Mouse (Mus musculus) G1E (cell line): ENCODE results near the gene Csnk1g2. TPM values are rescaled to one million over a fixed set of nuclear protein-coding genes. Genes with fewer than 3 reads are reported as not detected.

Experiments
- ATAC-seq: 2 replicates; pipeline ENCODE4 v1.8.0; 2016; ENCODE audit warnings: mild to moderate bottlenecking; ENCODE audit not compliant: insufficient number of reproducible peaks, poor library complexity, low FRiP score, severe bottlenecking; ENCODE audit errors: extremely low read depth
- DNase-seq: peaks from one replicate; pipeline ENCODE4 v3.0.0; 2012; ENCODE audit warnings: low spot score
- H3K27me3 ChIP-seq: 2 replicates; pipeline ENCODE4 v1.6.1; 2012; ENCODE audit warnings: mild to moderate bottlenecking, low read length, inconsistent platforms; ENCODE audit not compliant: insufficient read depth
- H3K36me3 ChIP-seq: replicated peaks from 2 replicates; pipeline ENCODE3; 2012; ENCODE audit warnings: mild to moderate bottlenecking, inconsistent platforms
- H3K4me1 ChIP-seq: 2 replicates; pipeline ENCODE4 v1.6.1; 2012; ENCODE audit warnings: low read depth, low read length, inconsistent platforms, mixed read lengths; ENCODE audit not compliant: insufficient read depth
- H3K4me3 ChIP-seq: 2 replicates; pipeline ENCODE4 v1.5.1; 2012; ENCODE audit warnings: low read depth, mild to moderate bottlenecking, inconsistent platforms, low read length, moderate library complexity, mixed read lengths
- H3K9me3 ChIP-seq: replicated peaks from 2 replicates; pipeline ENCODE4 v1.6.1; 2012; ENCODE audit warnings: inconsistent platforms
- CTCF ChIP-seq: IDR thresholded peaks from 2 replicates; pipeline ENCODE4 v1.5.1; 2012; ENCODE audit warnings: low read depth, low read length, inconsistent platforms, mixed read lengths
- GATA1 ChIP-seq: IDR thresholded peaks from 2 replicates; pipeline ENCODE4 v1.6.1; 2012; ENCODE audit warnings: borderline replicate concordance, low read length, inconsistent platforms, mixed read lengths
- GATA2 ChIP-seq: IDR thresholded peaks from 2 replicates; pipeline ENCODE4 v1.6.1; 2012; ENCODE audit warnings: low read depth, low read length, inconsistent platforms, borderline replicate concordance
- POLR2AphosphoS5 ChIP-seq: IDR thresholded peaks from 2 replicates; pipeline ENCODE4 v1.6.1; 2012; ENCODE audit warnings: low read depth, low read length, inconsistent platforms; ENCODE audit not compliant: insufficient replicate concordance
- TAL1 ChIP-seq: conservative IDR thresholded peaks from 2 replicates; pipeline ENCODE4 v1.6.1; 2012; ENCODE audit warnings: low read depth, low read length, inconsistent platforms, mixed read lengths
- polyA plus RNA-seq: library from polyadenylated mRNA; stranded (reverse); fragments of >175 nt; gene quantifications from 2 replicates; pipeline ENCODE4 v1.2.3, GENCODE M21; 2012
- total RNA-seq, 2 experiments: library from RNA; stranded (forward) in 1 of 2; stranded (reverse) in 1 of 2; fragments of 200-1000 nt in 1 of 2; fragments of >200 nt in 1 of 2; fragmentation: Nextera tagmentation in 1 of 2; gene quantifications; 2 replicates each; pipeline ENCODE4 v1.2.3; 2014 to 2017

Csnk1g2 gene
- total RNA-seq (2014; fragmentation: Nextera tagmentation) (91.3 and 110 TPM in 2 replicates), total RNA-seq (2017) (189 and 193 TPM in 2 replicates), polyA plus RNA-seq (470 and 513 TPM in 2 replicates)

- peak within 1 kb of the TSS; percentile 94 for H3K4me3 ChIP-seq
These were observed at the start of gene Csnk1g2 for GRCm38 (mm10) chr10:80622661-80623456. TSS of gene Csnk1g2 (plus strand) at chr10:80622838.

GRCm38 (mm10) chr10:80573944-80574343 is 48.7 kb upstream of the Csnk1g2 start:
- TF ChIP-seq CTCF = no peak
- TF ChIP-seq POLR2AphosphoS5 = no peak
- no peak for TF ChIP-seq TAL1
- TF ChIP-seq GATA2 = no peak
- no peak for TF ChIP-seq GATA1
- no peaks in the 10 kb centered on the region for H3K9me3 ChIP-seq
- H3K4me1 ChIP-seq = peaks cover 92% of the 10 kb centered on the region
- H3K27me3 ChIP-seq = no peaks in the 10 kb centered on the region
- H3K4me3 ChIP-seq = peak overlapping the region; percentile 43; the same call in 1 of the 2 replicates
- H3K36me3 ChIP-seq = peaks cover 50% of the 10 kb centered on the region
- no peak for DNase-seq
- ATAC-seq = no peak

More at GRCm38 (mm10) chr10:80622661-80623456, at the start of gene Csnk1g2:
- Histone ChIP-seq H3K9me3 (no peaks in the 10 kb centered on the region), H3K27me3 (no peaks in the 10 kb centered on the region), H3K36me3 (peaks cover 57% of the 10 kb centered on the region), H3K4me1 (peaks cover 65% of the 10 kb centered on the region)
- DNase-seq (peak; percentile 74), ATAC-seq (no peak)
- TF ChIP-seq POLR2AphosphoS5 = no peak
- no peak for TF ChIP-seq GATA1
- no peak for TF ChIP-seq CTCF
- no peak for TF ChIP-seq GATA2
- no peak for TF ChIP-seq TAL1

- Histone ChIP-seq H3K4me1 (peaks cover 92% of the 10 kb centered on the region), H3K4me3 (peak overlapping the region; percentile 96; the same call in 1 of the 2 replicates)
- TF ChIP-seq CTCF (no peak), TAL1 (no peak), GATA1 (no peak), GATA2 (no peak), POLR2AphosphoS5 (no peak)
These were observed 47.7 kb upstream of the Csnk1g2 start for GRCm38 (mm10) chr10:80574896-80575295.

GRCm38 (mm10) chr10:80575925-80576324 is 46.7 kb upstream of the Csnk1g2 start:
- DNase-seq = no peak
- Histone ChIP-seq H3K36me3 (peaks cover 50% of the 10 kb centered on the region), H3K4me1 (peaks cover 88% of the 10 kb centered on the region), H3K27me3 (no peaks in the 10 kb centered on the region), H3K4me3 (peak overlapping the region; percentile 96), H3K9me3 (no peaks in the 10 kb centered on the region)
- ATAC-seq = no peak
- TF ChIP-seq POLR2AphosphoS5 = no peak
- TF ChIP-seq GATA1 = no peak
- no peak for TF ChIP-seq GATA2

More at GRCm38 (mm10) chr10:80574896-80575295, 47.7 kb upstream of the Csnk1g2 start:
- no peak for ATAC-seq
- peaks cover 44% of the 10 kb centered on the region for H3K36me3 ChIP-seq
- no peaks in the 10 kb centered on the region for H3K27me3 ChIP-seq
- no peaks in the 10 kb centered on the region for H3K9me3 ChIP-seq
- DNase-seq = no peak

GRCm38 (mm10) chr10:80576351-80577194 is 46.1 kb upstream of the Csnk1g2 start:
- TF ChIP-seq POLR2AphosphoS5 (no peak), GATA1 (no peak), TAL1 (no peak), CTCF (no peak), GATA2 (no peak)
- Histone ChIP-seq H3K36me3 (peaks cover 50% of the 10 kb centered on the region), H3K4me1 (peaks cover 86% of the 10 kb centered on the region), H3K27me3 (no peaks in the 10 kb centered on the region), H3K4me3 (peak overlapping the region; percentile 96), H3K9me3 (no peaks in the 10 kb centered on the region)
- ATAC-seq (no peak), DNase-seq (peak; percentile 75)
